Mouse (Mus musculus): ENCODE measurements around the gene Laptm4a.

- TF ChIP-seq CTCF (IDR thresholded peaks at IDR 0.05; ENCODE audit: control insufficient read depth, insufficient read depth, insufficient read length) (no peak), MYOD1 (IDR thresholded peaks at IDR 0.05; ENCODE audit: control insufficient read depth, insufficient read length, low read depth) (no peak)
Observed at GRCm38 (mm10) chr12:8900919-8901663, 20.4 kb upstream of the Laptm4a start.

Measured in C2C12 (cell line).